Mouse (Mus musculus): Measurements from ENCODE around the gene Akap6.

- TF ChIP-seq CTCF (IDR thresholded peaks at IDR 0.05; ENCODE audit: borderline replicate concordance, control insufficient read depth, extremely low read depth, insufficient read depth, low read length, poor library complexity) (no peak), POLR2A (IDR thresholded peaks at IDR 0.05; ENCODE audit: control insufficient read depth, extremely low read depth, insufficient read depth, low read length, poor library complexity) (no peak)
Measured at GRCm38 (mm10) chr12:52741801-52742200, 42.6 kb downstream of the Akap6 start.

All from thymus, adult 2 months (tissue).